Mouse (Mus musculus): Measurements from ENCODE around the gene H2-Ob. TPM values are rescaled to one million over a fixed set of nuclear protein-coding genes. Genes with fewer than 3 reads are reported as not detected.

H2-Ob gene
- polyA plus RNA-seq, 1 experiment from 2014 or later = not detected

- Histone ChIP-seq H3K4me1 (ENCODE audit: control insufficient read depth, insufficient read depth, low read length) (peaks cover 5% of the 10 kb centered on the region; the same call in 1 of the 2 replicates), H3K9ac (replicated peaks; ENCODE audit: low read length) (no peak overlapping the region), H3K4me3 (replicated peaks; ENCODE audit: low read depth, low read length) (no peak overlapping the region), H3K4me2 (ENCODE audit: low read length) (no peak overlapping the region), H3K36me3 (ENCODE audit: control insufficient read depth, insufficient read depth, low read length) (no peaks in the 10 kb centered on the region), H3K27ac (replicated peaks; ENCODE audit: low read depth, low read length) (no peak overlapping the region), H3K27me3 (ENCODE audit: control insufficient read depth, insufficient read depth, low read length) (no peaks in the 10 kb centered on the region), H3K9me3 (ENCODE audit: control insufficient read depth, low read length) (no peaks in the 10 kb centered on the region)
- DNase-seq (no peak), ATAC-seq (ENCODE audit: low FRiP score, low TSS enrichment) (no peak)
- WGBS = 54% methylated on average over 3 of the region's 3 CpGs
Observed at GRCm38 (mm10) chr17:34299356-34299755, 60.7 kb downstream of the H2-Ob start.

DNA sequence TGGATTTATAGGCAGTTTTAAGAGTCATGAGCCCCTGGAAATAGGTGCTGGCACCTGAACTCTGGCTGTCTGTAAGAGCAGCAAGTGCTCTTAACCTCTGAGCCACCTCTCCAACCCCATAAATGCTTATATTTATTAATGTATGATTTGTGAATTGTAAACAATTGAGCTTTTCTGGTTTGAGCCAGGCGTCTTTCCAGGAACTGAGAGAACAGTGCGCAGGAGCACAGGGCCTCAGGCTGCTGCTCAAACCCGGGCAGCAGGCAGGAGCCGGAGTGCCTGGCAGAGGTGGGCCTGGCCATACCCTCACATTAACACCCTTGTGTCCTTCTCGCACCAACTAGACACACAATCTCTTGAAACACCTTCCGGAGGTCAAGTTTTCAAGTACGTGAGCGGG lies 61.4 kb downstream of the H2-Ob start:
- H3K9me3 ChIP-seq (ENCODE audit: control insufficient read depth, low read length) = no peaks in the 10 kb centered on the region
- H3K27ac ChIP-seq (replicated peaks; ENCODE audit: low read depth, low read length) = no peak overlapping the region
- H3K27me3 ChIP-seq (ENCODE audit: control insufficient read depth, insufficient read depth, low read length) = no peaks in the 10 kb centered on the region
- H3K4me3 ChIP-seq (replicated peaks; ENCODE audit: low read depth, low read length) = no peak overlapping the region
- peaks cover 5% of the 10 kb centered on the region; the same call in 1 of the 2 replicates for H3K4me1 ChIP-seq (ENCODE audit: control insufficient read depth, insufficient read depth, low read length)
- DNase-seq (no peak), ATAC-seq (ENCODE audit: low FRiP score, low TSS enrichment) (no peak)
- H3K36me3 ChIP-seq (ENCODE audit: control insufficient read depth, insufficient read depth, low read length) = no peaks in the 10 kb centered on the region
- WGBS = 94% methylated on average over 8 of the region's 8 CpGs
- H3K9ac ChIP-seq (replicated peaks; ENCODE audit: low read length) = no peak overlapping the region
- H3K4me2 ChIP-seq (ENCODE audit: low read length) = no peak overlapping the region

DNA sequence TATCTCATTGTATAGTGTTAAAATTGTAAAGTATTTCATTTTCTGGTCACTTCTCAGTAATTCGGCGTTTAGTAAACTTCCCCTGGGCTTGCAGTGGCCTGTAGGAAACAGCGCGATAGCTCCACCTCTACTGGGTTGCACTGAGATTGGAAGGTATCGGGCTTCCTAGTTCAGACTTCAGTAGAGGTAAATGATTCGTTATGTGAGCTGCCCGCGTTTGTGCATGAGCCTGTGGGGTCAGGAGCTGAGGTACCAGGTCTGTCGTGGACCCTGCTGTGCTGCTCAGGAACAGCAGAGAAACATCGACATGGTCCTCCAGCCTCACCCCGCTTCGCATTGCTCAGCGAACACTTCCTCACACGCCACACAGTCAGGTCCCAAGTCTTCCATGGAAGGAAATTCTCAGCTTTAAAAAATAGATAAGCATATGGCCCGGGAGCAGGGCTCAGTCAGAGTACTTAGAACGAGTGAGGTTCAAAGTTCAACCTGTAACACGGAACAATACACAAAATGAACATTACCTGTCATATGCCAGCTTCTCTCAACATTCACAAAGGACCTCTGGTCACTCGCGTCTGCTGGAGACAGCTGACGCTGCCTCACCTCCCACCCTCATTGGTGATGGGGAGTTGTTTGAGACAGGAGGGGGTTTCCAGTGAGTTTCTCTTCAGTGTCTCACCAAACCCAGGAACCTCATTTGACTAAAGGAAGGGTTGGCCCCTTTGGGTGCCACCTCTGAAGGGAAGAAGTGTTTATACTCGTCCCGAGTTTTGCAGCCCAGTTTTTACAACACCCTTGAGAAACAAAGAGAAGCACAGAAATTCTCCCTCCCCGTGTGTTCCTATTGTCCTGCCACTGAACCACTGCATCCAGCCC lies 62.2 kb downstream of the H2-Ob start:
- Histone ChIP-seq H3K4me3 (replicated peaks; ENCODE audit: low read depth, low read length) (no peak overlapping the region), H3K36me3 (ENCODE audit: control insufficient read depth, insufficient read depth, low read length) (no peaks in the 10 kb centered on the region), H3K27me3 (ENCODE audit: control insufficient read depth, insufficient read depth, low read length) (no peaks in the 10 kb centered on the region), H3K9me3 (ENCODE audit: control insufficient read depth, low read length) (no peaks in the 10 kb centered on the region), H3K4me1 (ENCODE audit: control insufficient read depth, insufficient read depth, low read length) (peaks cover 5% of the 10 kb centered on the region; the same call in 1 of the 2 replicates), H3K4me2 (ENCODE audit: low read length) (no peak overlapping the region), H3K27ac (replicated peaks; ENCODE audit: low read depth, low read length) (no peak overlapping the region), H3K9ac (replicated peaks; ENCODE audit: low read length) (no peak overlapping the region)
- DNase-seq (no peak), ATAC-seq (ENCODE audit: low FRiP score, low TSS enrichment) (no peak)
- 81% methylated on average over 23 of the region's 23 CpGs for WGBS

DNA sequence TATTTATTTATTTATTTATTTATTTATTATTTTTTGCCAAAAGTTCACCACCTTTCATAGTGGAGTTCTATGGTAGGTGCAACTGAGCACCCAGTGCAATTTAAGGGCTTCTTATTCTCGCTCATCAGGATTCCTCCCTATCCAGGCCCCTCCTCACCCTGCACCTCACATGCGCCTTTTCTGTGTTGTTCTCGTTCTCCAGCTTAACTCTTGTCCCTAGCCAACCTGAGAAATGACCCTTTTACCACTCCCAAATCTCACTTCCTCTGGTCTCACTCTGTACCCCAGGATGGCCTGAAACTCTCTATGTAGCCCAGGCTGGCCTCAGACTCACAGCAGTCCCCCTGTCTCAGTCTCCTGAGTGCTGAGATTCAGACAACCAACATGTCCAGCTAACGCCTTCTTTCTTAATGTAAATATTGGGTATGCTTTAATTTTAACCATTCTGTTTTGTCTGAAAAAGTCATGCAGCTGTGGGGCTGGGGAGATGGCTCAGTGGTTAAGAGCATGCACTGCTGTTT lies 63.0 kb downstream of the H2-Ob start:
- no peak for ATAC-seq (ENCODE audit: low FRiP score, low TSS enrichment)
- 86% methylated on average over 4 of the region's 4 CpGs for WGBS
- H3K9ac ChIP-seq (replicated peaks; ENCODE audit: low read length) = no peak overlapping the region

DNA sequence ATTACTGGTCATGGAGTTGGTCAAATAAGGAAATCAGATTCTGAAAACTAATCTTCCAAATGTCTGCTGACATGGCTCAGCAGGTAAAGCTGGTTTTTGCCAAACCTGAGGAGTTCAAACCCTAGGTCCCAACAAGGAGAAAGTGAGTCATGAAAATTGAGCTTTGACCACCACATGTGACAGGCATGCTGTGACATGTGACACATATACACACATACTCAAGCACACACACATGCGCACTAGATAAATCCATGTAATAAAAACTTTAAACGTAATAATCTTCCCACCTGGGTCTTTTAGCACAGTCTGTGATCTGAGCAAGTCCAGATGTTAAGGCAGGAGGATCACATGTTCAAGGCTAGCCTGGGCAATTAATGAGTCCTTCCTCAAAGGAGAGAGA lies 65.1 kb downstream of the H2-Ob start:
- 94% methylated on average over 2 of the region's 2 CpGs for WGBS
- H3K4me3 ChIP-seq (replicated peaks; ENCODE audit: low read depth, low read length) = no peak overlapping the region
- H3K27me3 ChIP-seq (ENCODE audit: control insufficient read depth, insufficient read depth, low read length) = 0 out of 2 replicates have a peak, but pooled peaks cover 4% of the 10 kb centered on the region
- no peak overlapping the region for H3K9ac ChIP-seq (replicated peaks; ENCODE audit: low read length)
- no peaks in the 10 kb centered on the region for H3K36me3 ChIP-seq (ENCODE audit: control insufficient read depth, insufficient read depth, low read length)
- no peaks in the 10 kb centered on the region for H3K9me3 ChIP-seq (ENCODE audit: control insufficient read depth, low read length)
- H3K27ac ChIP-seq (replicated peaks; ENCODE audit: low read depth, low read length) = no peak overlapping the region
- H3K4me1 ChIP-seq (ENCODE audit: control insufficient read depth, insufficient read depth, low read length) = no peaks in the 10 kb centered on the region
- H3K4me2 ChIP-seq (ENCODE audit: low read length) = no peak overlapping the region
- ATAC-seq (ENCODE audit: low FRiP score, low TSS enrichment) (no peak), DNase-seq (no peak)

More for the DNA sequence above, 63.0 kb downstream of the H2-Ob start:
- H3K36me3 ChIP-seq (ENCODE audit: control insufficient read depth, insufficient read depth, low read length) = no peaks in the 10 kb centered on the region
- no peak overlapping the region for H3K27ac ChIP-seq (replicated peaks; ENCODE audit: low read depth, low read length)
- H3K9me3 ChIP-seq (ENCODE audit: control insufficient read depth, low read length) = no peaks in the 10 kb centered on the region
- H3K4me1 ChIP-seq (ENCODE audit: control insufficient read depth, insufficient read depth, low read length) = peaks cover under 1% of the 10 kb centered on the region; the same call in 1 of the 2 replicates
- no peak for DNase-seq
- H3K4me3 ChIP-seq (replicated peaks; ENCODE audit: low read depth, low read length) = no peak overlapping the region
- no peak overlapping the region for H3K4me2 ChIP-seq (ENCODE audit: low read length)
- no peaks in the 10 kb centered on the region for H3K27me3 ChIP-seq (ENCODE audit: control insufficient read depth, insufficient read depth, low read length)

Other genes starting within 250 kb of the H2-Ob start
- 10.5 and 15.5 TPM in 2 replicates for gene H2-K1, start 238.6 kb upstream of the H2-Ob start, polyA plus RNA-seq (2014; fragmentation: Nextera tagmentation; extraction: Ambion mirVana)
- gene Ring1, start 214.2 kb upstream of the H2-Ob start, polyA plus RNA-seq (2014; fragmentation: Nextera tagmentation; extraction: Ambion mirVana) = 9.1 and 18.5 TPM in 2 replicates
- gene H2-Ke6, start 210.8 kb upstream of the H2-Ob start, polyA plus RNA-seq (2014; fragmentation: Nextera tagmentation; extraction: Ambion mirVana) = 56.1 and 75.0 TPM in 2 replicates
- gene Slc39a7, start 207.2 kb upstream of the H2-Ob start, polyA plus RNA-seq (2014; fragmentation: Nextera tagmentation; extraction: Ambion mirVana) = 95.7 and 97.0 TPM in 2 replicates
- gene Rxrb, start 207.1 kb upstream of the H2-Ob start, polyA plus RNA-seq (2014; fragmentation: Nextera tagmentation; extraction: Ambion mirVana) = 33.3 and 33.4 TPM in 2 replicates
- gene Col11a2, start 199.5 kb upstream of the H2-Ob start, polyA plus RNA-seq (2014; fragmentation: Nextera tagmentation; extraction: Ambion mirVana) = 2.4 and 2.9 TPM in 2 replicates
- not detected in 2 replicates for gene H2-Oa, start 146.6 kb upstream of the H2-Ob start, polyA plus RNA-seq (2014; fragmentation: Nextera tagmentation; extraction: Ambion mirVana)
- 16.7 and 20.4 TPM in 2 replicates for gene H2-DMa, start 119.4 kb upstream of the H2-Ob start, polyA plus RNA-seq (2014; fragmentation: Nextera tagmentation; extraction: Ambion mirVana)
- gene Brd2, start 116.3 kb upstream of the H2-Ob start, polyA plus RNA-seq (2014; fragmentation: Nextera tagmentation; extraction: Ambion mirVana) = 160 and 171 TPM in 2 replicates
- gene H2-DMb2, start 95.6 kb upstream of the H2-Ob start, polyA plus RNA-seq (2014; fragmentation: Nextera tagmentation; extraction: Ambion mirVana) = 0.15 and 0.18 TPM in 2 replicates
- 0.38 and 0.91 TPM in 2 replicates for gene H2-DMb1, start 85.8 kb upstream of the H2-Ob start, polyA plus RNA-seq (2014; fragmentation: Nextera tagmentation; extraction: Ambion mirVana)
- gene Tap1, start 51.4 kb upstream of the H2-Ob start, polyA plus RNA-seq (2014; fragmentation: Nextera tagmentation; extraction: Ambion mirVana) = 1.1 and 2.9 TPM in 2 replicates
- 1.0 and 2.2 TPM in 2 replicates for gene Psmb9, start 51.1 kb upstream of the H2-Ob start, polyA plus RNA-seq (2014; fragmentation: Nextera tagmentation; extraction: Ambion mirVana)
- 1.1 and 5.1 TPM in 2 replicates for gene Psmb8, start 41.2 kb upstream of the H2-Ob start, polyA plus RNA-seq (2014; fragmentation: Nextera tagmentation; extraction: Ambion mirVana)
- gene Tap2, start 35.4 kb upstream of the H2-Ob start, polyA plus RNA-seq (2014; fragmentation: Nextera tagmentation; extraction: Ambion mirVana) = 0.77 and 1.6 TPM in 2 replicates
- 1.1 and 2.0 TPM in 2 replicates for gene H2-Ab1, start 18.8 kb downstream of the H2-Ob start, polyA plus RNA-seq (2014; fragmentation: Nextera tagmentation; extraction: Ambion mirVana)
- 0.83 TPM in 1 of 2 replicates, not detected in the other for gene H2-Aa, start 48.9 kb downstream of the H2-Ob start, polyA plus RNA-seq (2014; fragmentation: Nextera tagmentation; extraction: Ambion mirVana)
- 2.4 and 2.7 TPM in 2 replicates for gene H2-Eb1, start 67.0 kb downstream of the H2-Ob start, polyA plus RNA-seq (2014; fragmentation: Nextera tagmentation; extraction: Ambion mirVana)
- 0.16 TPM in 1 of 2 replicates, not detected in the other for gene H2-Eb2, start 86.8 kb downstream of the H2-Ob start, polyA plus RNA-seq (2014; fragmentation: Nextera tagmentation; extraction: Ambion mirVana)
- gene Btnl2, start 115.9 kb downstream of the H2-Ob start, polyA plus RNA-seq (2014; fragmentation: Nextera tagmentation; extraction: Ambion mirVana) = not detected in 2 replicates
- not detected in 2 replicates for gene Btnl1, start 138.2 kb downstream of the H2-Ob start, polyA plus RNA-seq (2014; fragmentation: Nextera tagmentation; extraction: Ambion mirVana)
- 5.8 and 6.2 TPM in 2 replicates for gene BC051142, start 159.9 kb downstream of the H2-Ob start, polyA plus RNA-seq (2014; fragmentation: Nextera tagmentation; extraction: Ambion mirVana)
- gene Btnl4, start 238.4 kb downstream of the H2-Ob start, polyA plus RNA-seq (2014; fragmentation: Nextera tagmentation; extraction: Ambion mirVana) = not detected in 2 replicates